Mouse (Mus musculus): ENCODE data around the gene Ciapin1. TPM values are rescaled to one million over a fixed set of nuclear protein-coding genes. Genes with fewer than 3 reads are reported as not detected.

Gene Ciapin1
- polyA plus RNA-seq, 1 experiment from 2014 or later: 104 TPM

GRCm38 (mm10) chr8:94802375-94802774 is 35.8 kb downstream of the Ciapin1 start:
- no peak overlapping the region for H3K4me3 ChIP-seq
- H3K9me3 ChIP-seq: no peaks in the 10 kb centered on the region
- no peak overlapping the region for H3K9ac ChIP-seq
- no peak overlapping the region for H3K4me2 ChIP-seq
- H3K27me3 ChIP-seq: no peaks in the 10 kb centered on the region
- no peak for ATAC-seq (ENCODE audit: borderline replicate concordance, extremely low read depth, low FRiP score, low TSS enrichment)
- peaks cover 4% of the 10 kb centered on the region; the same call in 1 of the 2 replicates for H3K4me1 ChIP-seq
- H3K36me3 ChIP-seq: no peaks in the 10 kb centered on the region
- WGBS: 49% methylated on average over 4 of the region's 4 CpGs
- H3K27ac ChIP-seq: no peak overlapping the region

- ATAC-seq (ENCODE audit: borderline replicate concordance, extremely low read depth, low FRiP score, low TSS enrichment): no peak; the same call in 1 of the 2 replicates
- WGBS: 33% methylated on average over 14 of the region's 14 CpGs
- no peaks in the 10 kb centered on the region for H3K27me3 ChIP-seq
- no peak overlapping the region for H3K27ac ChIP-seq
- no peak overlapping the region for H3K4me3 ChIP-seq
- no peak overlapping the region for H3K9ac ChIP-seq
- H3K9me3 ChIP-seq: no peaks in the 10 kb centered on the region
- peaks cover 4% of the 10 kb centered on the region; the same call in 1 of the 2 replicates for H3K4me1 ChIP-seq
- H3K36me3 ChIP-seq: no peaks in the 10 kb centered on the region
- H3K4me2 ChIP-seq: peak overlapping the region; percentile 31; the same call in 1 of the 2 replicates
Observed at GRCm38 (mm10) chr8:94801293-94802095, 36.7 kb downstream of the Ciapin1 start.

- no peak overlapping the region for H3K27ac ChIP-seq
- peaks cover 4% of the 10 kb centered on the region; the same call in 1 of the 2 replicates for H3K4me1 ChIP-seq
- no peak overlapping the region for H3K9ac ChIP-seq
- WGBS: 53% methylated on average over 7 of the region's 7 CpGs
- ATAC-seq (ENCODE audit: borderline replicate concordance, extremely low read depth, low FRiP score, low TSS enrichment): no peak
- no peak overlapping the region for H3K4me2 ChIP-seq
- H3K36me3 ChIP-seq: no peaks in the 10 kb centered on the region
- H3K4me3 ChIP-seq: no peak overlapping the region
- no peaks in the 10 kb centered on the region for H3K27me3 ChIP-seq
- no peaks in the 10 kb centered on the region for H3K9me3 ChIP-seq
Observed at GRCm38 (mm10) chr8:94800278-94800968, 37.7 kb downstream of the Ciapin1 start.

GRCm38 (mm10) chr8:94794782-94795181 is 43.4 kb downstream of the Ciapin1 start:
- no peak overlapping the region for H3K27ac ChIP-seq
- ATAC-seq (ENCODE audit: borderline replicate concordance, extremely low read depth, low FRiP score, low TSS enrichment): no peak
- no peak overlapping the region for H3K4me3 ChIP-seq
- H3K9ac ChIP-seq: no peak overlapping the region
- H3K4me2 ChIP-seq: no peak overlapping the region
- no peaks in the 10 kb centered on the region for H3K36me3 ChIP-seq
- no peaks in the 10 kb centered on the region for H3K9me3 ChIP-seq
- WGBS: 92% methylated on average over 2 of the region's 2 CpGs
- H3K4me1 ChIP-seq: no peaks in the 10 kb centered on the region
- no peaks in the 10 kb centered on the region for H3K27me3 ChIP-seq

- no peaks in the 10 kb centered on the region for H3K36me3 ChIP-seq
- H3K4me1 ChIP-seq: no peaks in the 10 kb centered on the region
- H3K4me2 ChIP-seq: no peak overlapping the region
- no peak overlapping the region for H3K9ac ChIP-seq
- H3K9me3 ChIP-seq: no peaks in the 10 kb centered on the region
- no peak for ATAC-seq (ENCODE audit: borderline replicate concordance, extremely low read depth, low FRiP score, low TSS enrichment)
- H3K27me3 ChIP-seq: no peaks in the 10 kb centered on the region
- WGBS: 86% methylated on average over 4 of the region's 4 CpGs
- H3K4me3 ChIP-seq: no peak overlapping the region
- no peak overlapping the region for H3K27ac ChIP-seq
Observed at GRCm38 (mm10) chr8:94794368-94794767, 43.8 kb downstream of the Ciapin1 start.

- Histone ChIP-seq H3K9me3 (no peaks in the 10 kb centered on the region), H3K4me2 (no peak overlapping the region), H3K36me3 (no peaks in the 10 kb centered on the region), H3K9ac (no peak overlapping the region), H3K27me3 (no peaks in the 10 kb centered on the region), H3K4me3 (no peak overlapping the region), H3K4me1 (peaks cover 9% of the 10 kb centered on the region), H3K27ac (no peak overlapping the region)
- WGBS: 82% methylated on average over 10 of the region's 10 CpGs
- no peak for ATAC-seq (ENCODE audit: borderline replicate concordance, extremely low read depth, low FRiP score, low TSS enrichment)
Observed at GRCm38 (mm10) chr8:94789256-94789955, 48.8 kb downstream of the Ciapin1 start.

GRCm38 (mm10) chr8:94787524-94788501 is 50.3 kb downstream of the Ciapin1 start:
- Histone ChIP-seq H3K4me1 (peaks cover 11% of the 10 kb centered on the region), H3K27ac (no peak overlapping the region; the same call in 1 of the 2 replicates), H3K9ac (no peak overlapping the region), H3K4me3 (no peak overlapping the region), H3K27me3 (no peaks in the 10 kb centered on the region), H3K4me2 (no peak overlapping the region), H3K36me3 (no peaks in the 10 kb centered on the region), H3K9me3 (no peaks in the 10 kb centered on the region)
- 52% methylated on average over 15 of the region's 15 CpGs for WGBS
- peak; percentile 71 for ATAC-seq (ENCODE audit: borderline replicate concordance, extremely low read depth, low FRiP score, low TSS enrichment)

- Histone ChIP-seq H3K4me2 (no peak overlapping the region), H3K36me3 (no peaks in the 10 kb centered on the region), H3K4me1 (peaks cover 16% of the 10 kb centered on the region), H3K9me3 (no peaks in the 10 kb centered on the region), H3K9ac (no peak overlapping the region), H3K4me3 (no peak overlapping the region), H3K27ac (peak overlapping the region; percentile 84; the same call in 1 of the 2 replicates), H3K27me3 (no peaks in the 10 kb centered on the region)
- 58% methylated on average over 6 of the region's 6 CpGs for WGBS
- ATAC-seq (ENCODE audit: borderline replicate concordance, extremely low read depth, low FRiP score, low TSS enrichment): no peak
Observed at GRCm38 (mm10) chr8:94785995-94786595, 52.1 kb downstream of the Ciapin1 start.

GRCm38 (mm10) chr8:94785247-94785985 is 52.7 kb downstream of the Ciapin1 start:
- Histone ChIP-seq H3K27ac (peak overlapping the region; percentile 84), H3K4me1 (peaks cover 16% of the 10 kb centered on the region), H3K27me3 (no peaks in the 10 kb centered on the region), H3K9me3 (no peaks in the 10 kb centered on the region), H3K36me3 (no peaks in the 10 kb centered on the region), H3K4me3 (no peak overlapping the region), H3K9ac (no peak overlapping the region), H3K4me2 (no peak overlapping the region)
- WGBS: 41% methylated on average over 12 of the region's 12 CpGs
- ATAC-seq (ENCODE audit: borderline replicate concordance, extremely low read depth, low FRiP score, low TSS enrichment): peak; percentile 53; the same call in 1 of the 2 replicates

- Histone ChIP-seq H3K27me3 (no peaks in the 10 kb centered on the region), H3K9me3 (no peaks in the 10 kb centered on the region), H3K4me2 (no peak overlapping the region), H3K36me3 (no peaks in the 10 kb centered on the region), H3K27ac (no peak overlapping the region), H3K9ac (no peak overlapping the region), H3K4me1 (peaks cover 17% of the 10 kb centered on the region), H3K4me3 (no peak overlapping the region)
- no peak for ATAC-seq (ENCODE audit: borderline replicate concordance, extremely low read depth, low FRiP score, low TSS enrichment)
- WGBS: 58% methylated on average over 4 of the region's 4 CpGs
Observed at GRCm38 (mm10) chr8:94783890-94784289, 54.3 kb downstream of the Ciapin1 start.
